Mouse (Mus musculus) frontal cortex, postnatal 10 days (tissue): ENCODE results near the gene Cntn4.
"Not testable (repeated sequence)": the region's sequence is repeated elsewhere in the genome, so short reads cannot be mapped to it uniquely, and the experiment has no call there.

Experiments
- DNase-seq, 2 experiments: peaks; one replicate each; pipeline ENCODE4 v3.0.0; 2022; ENCODE audit warnings: low spot score in 2 of 2, mixed read lengths in 1 of 2

The Cntn4 gene

GRCm38 (mm10) chr6:106328987-106329386 is 651.5 kb downstream of the Cntn4 start:
- DNase-seq = no peak

- DNase-seq = no peak
Observed at GRCm38 (mm10) chr6:106329636-106330035, 652.2 kb downstream of the Cntn4 start.

- DNase-seq = no peak
Observed at GRCm38 (mm10) chr6:106332466-106332865, 655.0 kb downstream of the Cntn4 start.

GRCm38 (mm10) chr6:106332933-106333332 is 655.5 kb downstream of the Cntn4 start:
- DNase-seq = no peak

- no peak for DNase-seq
Observed at GRCm38 (mm10) chr6:106335066-106335465, 657.6 kb downstream of the Cntn4 start.

- no peak for DNase-seq
Observed at GRCm38 (mm10) chr6:106336805-106337204, 659.3 kb downstream of the Cntn4 start.

- no peak for DNase-seq
Observed at GRCm38 (mm10) chr6:106337829-106338228, 660.4 kb downstream of the Cntn4 start.

GRCm38 (mm10) chr6:106341114-106341513 is 663.7 kb downstream of the Cntn4 start:
- no peak for DNase-seq

- DNase-seq = no peak
Observed at GRCm38 (mm10) chr6:106350072-106350471, 672.6 kb downstream of the Cntn4 start.

- no peak for DNase-seq
Observed at GRCm38 (mm10) chr6:106351389-106351788, 673.9 kb downstream of the Cntn4 start.

- not testable (repeated sequence) for DNase-seq
Observed at GRCm38 (mm10) chr6:106358801-106359200, 681.3 kb downstream of the Cntn4 start.

- no peak for DNase-seq
Observed at GRCm38 (mm10) chr6:106381288-106382025, 704.0 kb downstream of the Cntn4 start.

- DNase-seq = no peak
Observed at GRCm38 (mm10) chr6:106387833-106388406, 710.5 kb downstream of the Cntn4 start.

GRCm38 (mm10) chr6:106408014-106408413 is 730.6 kb downstream of the Cntn4 start:
- DNase-seq = no peak

GRCm38 (mm10) chr6:106408634-106409033 is 731.2 kb downstream of the Cntn4 start:
- DNase-seq = no peak

GRCm38 (mm10) chr6:106422947-106423346 is 745.5 kb downstream of the Cntn4 start:
- DNase-seq = no peak

GRCm38 (mm10) chr6:106423471-106423870 is 746.0 kb downstream of the Cntn4 start:
- DNase-seq = no peak

- no peak for DNase-seq
Observed at GRCm38 (mm10) chr6:106426615-106427014, 749.2 kb downstream of the Cntn4 start.

- peak; percentile 10 to 59 for DNase-seq
Observed at GRCm38 (mm10) chr6:106431466-106431865, 754.0 kb downstream of the Cntn4 start.

- no peak for DNase-seq
Observed at GRCm38 (mm10) chr6:106440786-106441185, 763.3 kb downstream of the Cntn4 start.

- DNase-seq = no peak
Observed at GRCm38 (mm10) chr6:106441246-106441645, 763.8 kb downstream of the Cntn4 start.

- DNase-seq = no peak
Observed at GRCm38 (mm10) chr6:106454131-106454838, 776.8 kb downstream of the Cntn4 start.

- no peak for DNase-seq
Observed at GRCm38 (mm10) chr6:106455616-106456015, 778.2 kb downstream of the Cntn4 start.
